Mouse (Mus musculus): ENCODE data around the gene Mical3.

Gene Mical3

DNA sequence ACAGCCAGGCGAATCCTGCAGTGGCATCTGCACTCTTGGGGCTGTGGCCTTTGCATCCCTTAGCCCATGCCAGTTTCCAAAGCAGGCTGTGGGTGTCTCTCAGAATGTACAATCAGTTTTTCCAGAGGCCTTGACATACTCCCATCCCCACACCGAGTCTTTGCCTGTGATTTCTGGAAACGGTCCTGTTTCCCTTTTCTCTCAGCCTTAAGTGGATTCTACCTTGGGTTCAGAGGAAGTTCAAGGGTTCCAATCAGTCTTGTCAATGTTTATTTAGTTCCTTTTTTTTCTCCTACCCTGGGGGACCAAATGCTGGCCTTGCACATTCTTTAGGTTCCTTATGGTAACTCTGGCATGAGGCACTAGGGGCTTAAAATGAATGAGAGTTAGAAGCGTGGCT, 16.0 kb upstream of the Mical3 start:
- in situ Hi-C loops (cut with MboI, MseI), result no loop called here

DNA sequence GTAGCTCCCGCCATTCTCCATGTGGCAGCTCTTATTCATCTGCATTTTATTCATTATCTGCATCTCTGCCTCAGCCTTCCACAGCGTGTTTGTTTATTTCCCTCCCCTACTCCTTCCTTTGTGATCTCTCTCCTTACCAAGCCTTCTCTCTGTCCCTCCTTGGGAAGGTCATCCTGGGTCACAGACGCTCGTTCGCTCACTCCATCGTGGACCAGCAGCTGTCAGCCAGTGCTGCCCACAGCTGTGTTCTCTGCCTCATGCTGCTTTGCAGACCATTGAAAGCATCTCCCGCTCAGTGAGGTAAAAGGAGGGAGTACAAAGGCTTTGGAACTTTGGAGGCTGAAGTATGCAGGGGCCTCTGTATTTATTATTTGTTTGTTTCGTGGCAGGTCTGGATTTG, 15.1 kb upstream of the Mical3 start:
- in situ Hi-C loops (cut with MboI, MseI), result no loop called here

- in situ Hi-C loops (cut with MboI, MseI), result no loop called here
These were observed 14.3 kb upstream of the Mical3 start for GRCm38 (mm10) chr6:121145010-121145604.

DNA sequence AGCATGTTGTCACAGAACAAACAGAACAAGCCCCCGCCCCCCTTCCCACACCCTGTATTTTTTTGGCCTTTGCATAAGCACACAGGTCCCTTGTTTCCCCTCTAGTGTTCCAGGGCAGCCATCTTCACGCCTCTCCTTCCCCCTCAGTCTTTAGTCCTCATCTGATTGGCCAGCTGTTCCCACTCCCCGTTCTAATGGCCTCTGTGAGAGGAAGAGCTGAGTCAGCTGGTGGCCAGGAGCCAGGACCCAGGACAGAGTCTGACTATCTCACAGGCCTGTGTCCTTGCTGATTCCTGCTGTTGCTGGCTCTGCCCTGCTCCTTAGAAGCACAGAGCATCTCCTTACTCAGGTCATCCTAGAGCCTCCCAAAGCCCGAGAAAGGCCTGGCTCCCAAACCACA, 13.3 kb upstream of the Mical3 start:
- in situ Hi-C loops (cut with MboI, MseI), result no loop called here

GRCm38 (mm10) chr6:121143439-121143838, 12.6 kb upstream of the Mical3 start:
- in situ Hi-C loops (cut with MboI, MseI), result no loop called here

DNA sequence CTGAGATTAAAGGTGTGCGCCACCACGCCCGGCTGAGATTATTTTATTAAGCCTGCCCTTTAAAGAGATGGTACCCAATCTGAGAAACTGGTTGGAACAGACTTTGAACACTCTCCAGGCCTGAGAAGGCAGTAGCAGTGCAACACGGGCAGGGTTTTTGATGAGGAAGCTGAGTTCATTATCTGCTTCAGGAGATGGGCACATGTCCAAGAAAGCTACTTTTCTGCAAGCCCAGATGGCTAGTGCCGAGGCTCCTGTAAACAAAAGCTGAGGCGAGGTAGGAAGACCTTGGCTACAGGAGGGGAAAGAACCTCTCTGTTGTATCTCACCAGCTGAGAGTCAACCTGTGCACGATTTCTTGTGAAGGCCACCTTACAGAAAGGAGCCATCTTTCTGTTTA, 11.5 kb upstream of the Mical3 start:
- in situ Hi-C loops (cut with MboI, MseI), result no loop called here

GRCm38 (mm10) chr6:121139271-121139670, 8.5 kb upstream of the Mical3 start:
- in situ Hi-C loops (cut with MboI, MseI), result no loop called here

DNA sequence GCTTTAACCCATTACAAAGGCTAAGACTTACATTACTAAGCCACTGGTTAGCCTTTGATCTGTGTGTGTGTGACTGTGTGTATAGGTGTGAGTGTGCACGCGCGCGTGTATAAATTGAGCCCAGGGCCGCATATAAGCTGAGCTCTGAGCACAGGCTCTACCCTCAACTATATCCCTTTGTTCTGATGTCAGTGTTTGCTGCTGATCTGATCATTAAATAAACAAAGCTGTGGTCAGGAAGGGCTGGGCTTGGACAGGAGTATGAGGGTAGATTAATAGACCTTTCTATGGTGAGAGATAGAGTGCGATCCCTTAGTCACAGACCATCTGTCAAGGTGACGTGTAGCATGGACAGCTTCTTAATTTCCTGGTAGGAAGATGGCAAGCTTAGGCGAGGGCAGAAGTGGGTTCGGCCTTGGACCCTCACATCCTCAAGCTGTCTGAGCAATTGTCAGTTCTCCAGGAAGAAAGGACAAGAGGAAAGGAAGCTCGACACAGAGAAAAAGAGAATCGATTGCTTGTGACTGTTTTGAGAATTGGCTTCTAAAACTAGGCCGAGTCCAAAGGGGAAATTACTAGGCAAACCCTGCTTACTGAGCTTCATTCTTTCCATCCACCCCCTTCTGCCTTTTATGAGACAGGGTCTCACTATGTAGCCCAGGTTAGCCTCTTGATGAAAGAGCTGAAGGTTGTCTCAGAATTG, 7.7 kb upstream of the Mical3 start:
- in situ Hi-C loops (cut with MboI, MseI), result no loop called here

- in situ Hi-C loops (cut with MboI, MseI), result no loop called here
These were observed 6.4 kb upstream of the Mical3 start for GRCm38 (mm10) chr6:121137222-121137621.

GRCm38 (mm10) chr6:121134884-121135283, 4.1 kb upstream of the Mical3 start:
- in situ Hi-C loops (cut with MboI, MseI), result no loop called here

GRCm38 (mm10) chr6:121134249-121134648, 3.5 kb upstream of the Mical3 start:
- in situ Hi-C loops (cut with MboI, MseI), result no loop called here

GRCm38 (mm10) chr6:121130039-121130705, 627 bp downstream of the Mical3 start:
- in situ Hi-C loops (cut with MboI, MseI), result no loop called here

- in situ Hi-C loops (cut with MboI, MseI), result no loop called here
These were observed 1.3 kb downstream of the Mical3 start for GRCm38 (mm10) chr6:121129506-121129905.

- in situ Hi-C loops (cut with MboI, MseI), result no loop called here
These were observed 2.1 kb downstream of the Mical3 start for GRCm38 (mm10) chr6:121128736-121129135.

DNA sequence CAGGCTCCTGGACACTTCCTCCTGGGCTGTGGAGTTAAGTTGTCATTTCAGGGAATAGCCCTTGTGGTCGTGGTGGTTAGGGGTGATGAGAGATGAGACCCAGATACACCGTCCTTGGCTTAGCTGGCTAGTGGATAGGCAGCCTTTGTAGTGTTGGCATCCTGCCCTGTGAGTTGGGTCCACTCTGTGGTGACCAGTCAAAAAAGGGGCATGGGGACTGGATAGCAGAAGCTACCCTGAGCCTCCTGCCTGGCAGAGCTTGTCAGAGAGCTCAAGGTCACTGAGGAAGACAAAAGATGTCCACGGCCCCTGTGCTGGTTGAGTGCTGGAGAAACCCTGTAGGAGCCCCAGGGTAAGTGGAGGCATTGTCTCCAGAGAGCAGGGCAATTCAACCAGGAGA, 3.1 kb downstream of the Mical3 start:
- in situ Hi-C loops (cut with MboI, MseI), result no loop called here

DNA sequence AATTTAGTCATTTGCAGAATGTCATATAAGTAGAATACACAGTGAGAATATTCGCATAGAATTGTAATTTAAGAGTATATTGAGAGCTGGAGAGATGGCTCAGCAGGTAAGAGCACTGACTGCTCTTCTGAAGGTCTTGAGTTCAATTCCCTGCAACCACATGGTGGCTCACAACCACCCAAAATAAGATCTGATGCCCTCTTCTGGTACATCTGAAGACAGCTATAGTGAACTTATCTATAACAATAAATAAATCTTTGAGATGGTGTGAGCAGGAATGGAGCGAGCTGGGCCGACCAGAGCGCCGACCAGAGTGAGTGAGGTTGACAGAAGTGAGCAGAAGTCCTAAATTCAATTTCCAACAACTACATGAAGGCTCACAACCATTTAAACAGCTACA, 4.6 kb downstream of the Mical3 start:
- in situ Hi-C loops (cut with MboI, MseI), result no loop called here

DNA sequence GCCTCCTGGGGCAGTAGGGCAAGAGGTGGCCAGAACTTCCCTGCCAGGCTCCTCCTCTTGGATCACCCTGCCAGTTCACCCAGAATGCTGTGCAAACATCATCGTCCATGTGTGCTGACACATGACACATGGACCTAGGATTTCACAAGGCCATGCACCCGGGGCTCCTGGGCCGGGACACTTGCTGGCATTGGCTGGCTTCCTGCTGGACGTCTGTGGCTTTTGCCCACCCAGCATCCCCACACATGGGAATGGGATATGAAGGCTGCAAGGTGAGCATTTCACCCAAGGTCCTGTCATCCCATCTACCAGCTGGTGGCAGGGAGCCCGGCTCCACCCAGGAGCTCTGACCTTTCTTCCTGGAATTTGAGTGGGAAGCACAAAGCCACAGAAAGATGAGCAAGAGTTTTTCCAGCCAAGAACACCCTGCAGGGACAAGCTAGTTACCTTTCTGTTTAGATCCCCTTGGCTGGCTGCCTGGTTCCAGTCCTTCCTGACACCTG, 8.0 kb downstream of the Mical3 start:
- in situ Hi-C loops (cut with MboI, MseI), result loop anchor here (5.0 kb wide), 1 partner anchor 150 kb away; no protein-coding TSS in a partner anchor

DNA sequence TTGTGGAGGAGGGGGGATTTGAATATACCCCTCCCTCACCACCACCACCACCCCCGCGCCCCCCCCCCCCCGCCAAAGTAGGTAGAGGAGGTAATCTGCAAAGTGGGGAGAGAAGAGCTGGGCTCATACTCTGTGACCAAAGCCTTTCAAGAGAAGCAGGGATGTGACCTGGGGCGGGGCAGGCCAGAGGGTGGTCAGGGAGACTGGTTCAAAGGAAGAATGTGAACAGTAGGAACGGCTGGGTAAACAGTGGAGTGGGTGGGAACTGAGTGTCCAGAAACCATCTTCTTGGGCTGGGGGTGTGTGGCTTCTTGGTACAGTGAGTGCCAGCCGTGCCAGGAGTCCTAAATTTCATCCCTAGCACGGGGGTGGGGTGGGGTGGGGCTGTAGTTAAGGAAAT, 10.0 kb downstream of the Mical3 start:
- in situ Hi-C loops (cut with MboI, MseI), result loop anchor here (5.0 kb wide), 1 partner anchor 148 kb away; no protein-coding TSS in a partner anchor

DNA sequence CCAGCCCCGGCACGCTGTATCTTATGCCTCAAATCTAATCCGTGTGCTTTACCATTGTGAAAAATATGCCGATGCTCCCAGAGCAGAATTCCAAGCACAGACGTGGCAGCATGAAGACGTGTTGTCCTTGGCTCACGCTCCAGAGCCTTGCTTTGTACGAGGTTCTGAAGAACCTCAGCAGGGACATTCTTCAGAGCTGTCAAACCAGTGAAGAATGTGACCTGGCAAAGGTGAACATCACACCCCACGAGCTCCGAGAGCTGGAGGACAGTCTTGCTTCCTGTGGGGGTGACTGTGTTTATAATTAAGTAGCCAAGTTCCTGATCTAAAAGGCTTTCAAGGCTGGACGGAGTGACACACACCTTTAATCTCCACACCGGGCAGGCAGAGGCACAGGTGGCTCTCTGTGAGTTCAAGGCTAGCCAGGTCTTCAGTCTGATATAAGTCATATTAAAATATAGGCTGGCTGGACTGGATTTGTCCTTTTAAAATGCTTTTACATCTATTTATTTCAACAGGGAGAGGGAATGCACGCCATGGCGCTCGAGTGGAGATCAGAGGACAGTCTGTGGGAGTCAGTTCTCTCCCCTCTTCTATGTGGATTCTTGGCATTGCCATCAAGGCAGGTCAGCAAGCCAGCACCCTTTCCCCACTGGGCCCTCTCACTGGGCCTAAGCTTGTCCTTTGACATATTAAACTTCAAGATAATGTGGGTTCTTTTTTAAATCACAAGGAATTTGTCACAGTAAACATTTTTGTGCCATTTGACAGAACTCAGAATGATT, 12.6 kb downstream of the Mical3 start:
- in situ Hi-C loops (cut with MboI, MseI), result no loop called here

DNA sequence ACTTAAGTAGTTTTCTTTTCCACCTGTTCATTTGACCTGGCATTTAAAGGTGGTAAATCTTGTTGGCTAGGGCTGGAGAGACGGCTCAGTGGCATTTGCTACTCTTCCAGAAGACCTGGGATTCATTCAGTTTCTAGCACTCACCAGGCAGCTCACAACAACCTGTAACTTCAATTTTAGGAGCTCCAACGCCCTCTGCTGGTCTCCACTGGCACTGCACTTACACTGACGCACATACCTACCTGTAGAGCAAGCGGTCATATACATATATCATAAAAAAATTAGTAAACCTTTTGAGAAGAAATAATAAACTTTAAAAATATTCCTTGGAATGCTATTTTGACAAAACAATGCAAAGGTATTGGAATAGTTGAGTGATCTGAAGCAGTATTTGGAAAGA, 13.7 kb downstream of the Mical3 start:
- in situ Hi-C loops (cut with MboI, MseI), result no loop called here

DNA sequence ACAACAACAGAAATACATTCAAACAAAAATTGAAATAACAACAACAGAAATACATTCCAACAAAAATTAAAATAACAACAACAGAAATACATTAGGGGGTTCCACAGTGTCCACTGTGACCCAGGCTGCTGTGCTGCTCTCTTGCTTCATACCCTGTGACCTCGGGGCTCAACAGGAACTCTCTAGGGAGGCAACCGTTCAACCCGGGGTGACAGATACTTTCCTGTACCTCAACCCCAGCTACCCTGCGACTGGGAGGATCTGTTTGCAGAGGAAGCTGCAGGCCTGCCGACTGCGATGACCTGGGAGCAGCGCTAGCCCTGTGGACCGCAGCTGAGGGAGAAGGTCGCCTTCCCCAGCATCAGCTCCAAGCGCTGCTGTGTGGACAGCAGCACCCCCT, 14.4 kb downstream of the Mical3 start:
- in situ Hi-C loops (cut with MboI, MseI), result no loop called here

GRCm38 (mm10) chr6:121111448-121112055, 19.2 kb downstream of the Mical3 start:
- in situ Hi-C loops (cut with MboI, MseI), result no loop called here

Data from T-helper 1 cell (primary cell).